Mouse (Mus musculus) limb, embryonic 14.5 days (tissue): ENCODE data around the gene Alppl2. TPM values are rescaled to one million over a fixed set of nuclear protein-coding genes. Genes with fewer than 3 reads are reported as not detected.
A peak's percentile ranks its signal among the peaks of the same experiment; 100 is the strongest.

Experiments
- ATAC-seq: fragments of 200-750 bp; cut with Nextera tagmentation; 2 replicates; pipeline ENCODE4 v1.8.0; 2017; ENCODE audit warnings: low read depth, moderate number of reproducible peaks, moderate TSS enrichment; ENCODE audit not compliant: low FRiP score
- DNase-seq: peaks from one replicate; pipeline ENCODE4 v3.0.0-alpha.2; 2015; ENCODE audit warnings: low spot score
- H3K27ac ChIP-seq: fragments of 300-500 bp; sonication (generic); replicated peaks from 2 replicates; pipeline ENCODE4 v1.5.1; 2014; ENCODE audit warnings: low read depth, mild to moderate bottlenecking, low read length, moderate library complexity, mixed read lengths
- H3K27me3 ChIP-seq: fragments of 300-500 bp; sonication (generic); 2 replicates; pipeline ENCODE4 v1.6.1; 2014; ENCODE audit warnings: low read length, mixed read lengths; ENCODE audit not compliant: control insufficient read depth, insufficient read depth
- H3K36me3 ChIP-seq: fragments of 300-500 bp; sonication (generic); 2 replicates; pipeline ENCODE4 v1.6.1; 2014; ENCODE audit warnings: mild to moderate bottlenecking, low read length, moderate library complexity, mixed read lengths; ENCODE audit not compliant: control insufficient read depth, insufficient read depth
- H3K4me1 ChIP-seq: fragments of 300-500 bp; sonication (generic); 2 replicates; pipeline ENCODE4 v1.6.1; 2014; ENCODE audit warnings: antibody characterized with exemption, low read length, mixed read lengths; ENCODE audit not compliant: control insufficient read depth, insufficient read depth
- H3K4me2 ChIP-seq: fragments of 300-500 bp; sonication (generic); replicated peaks from 2 replicates; pipeline ENCODE4 v1.6.1; 2014; ENCODE audit warnings: low read depth, mild to moderate bottlenecking, low read length, moderate library complexity; ENCODE audit not compliant: severe bottlenecking
- H3K4me3 ChIP-seq: fragments of 300-500 bp; sonication (generic); replicated peaks from 2 replicates; pipeline ENCODE4 v1.5.1; 2014; ENCODE audit warnings: low read length
- H3K9ac ChIP-seq: fragments of 300-500 bp; sonication (generic); 2 replicates; pipeline ENCODE4 v1.6.1; 2014; ENCODE audit warnings: mild to moderate bottlenecking, low read depth, low read length, moderate library complexity; ENCODE audit not compliant: severe bottlenecking
- H3K9me3 ChIP-seq: fragments of 300-500 bp; sonication (generic); 2 replicates; pipeline ENCODE4 v1.6.1; 2016; ENCODE audit warnings: low read length; ENCODE audit not compliant: control insufficient read depth
- POLR2A ChIP-seq: fragments of 200-500 bp; IDR thresholded peaks from 2 replicates; pipeline ENCODE4 v1.8.0; 2012; ENCODE audit warnings: inconsistent platforms, mild to moderate bottlenecking, moderate library complexity, borderline replicate concordance; ENCODE audit not compliant: insufficient read depth, insufficient read length; ENCODE audit errors: extremely low read depth
- WGBS: fragments of 180-500 bp; shearing (Covaris S2); extraction: QIAGEN DNeasy Blood & Tissue Kit; methylation state at CpG from one replicate; pipeline ENCODE4 v1.1.7; 2014; 5-methylcytosine and 5-hydroxymethylcytosine counted together
- polyA plus RNA-seq, 2 experiments: library from polyadenylated mRNA; depleted of rRNA in 1 of 2; stranded (reverse) in 1 of 2; unstranded in 1 of 2; fragments of >200 nt; fragmentation: Nextera tagmentation in 1 of 2; extraction: Ambion mirVana in 1 of 2; gene quantifications; 2 replicates each; pipeline versions ENCODE4 v1.2.1 to v1.2.3; 2012 to 2014

Alppl2 gene
- polyA plus RNA-seq, 2 experiments, result not detected

- H3K9me3 ChIP-seq, result no peaks in the 10 kb centered on the region
- H3K4me3 ChIP-seq, result no peak within 1 kb of the TSS
- H3K27ac ChIP-seq, result no peak within 1 kb of the TSS
- H3K27me3 ChIP-seq, result no peaks in the 10 kb centered on the region; the same call in 1 of the 2 replicates
- H3K36me3 ChIP-seq, result no peaks in the 10 kb centered on the region
- no peaks in the 10 kb centered on the region for H3K4me1 ChIP-seq
- ATAC-seq, result no peak
- no peak within 1 kb of the TSS for H3K9ac ChIP-seq
- 86% methylated on average over 1 of the region's 1 CpGs for WGBS
- DNase-seq, result no peak
- H3K4me2 ChIP-seq, result no peak within 1 kb of the TSS
- TF ChIP-seq POLR2A, result no peak
These were observed 11.7 kb upstream of the Alppl2 start, which contains the start of gene Alpi for GRCm38 (mm10) chr1:87101411-87101810. Alpi (minus strand) TSS chr1:87101606.

GRCm38 (mm10) chr1:87098358-87098975 lies 8.7 kb upstream of the Alppl2 start:
- Histone ChIP-seq H3K9me3 (no peaks in the 10 kb centered on the region), H3K4me2 (peak overlapping the region; percentile 26), H3K4me3 (no peak overlapping the region), H3K27ac (no peak overlapping the region), H3K27me3 (no peaks in the 10 kb centered on the region; the same call in 1 of the 2 replicates), H3K9ac (0 out of 2 replicates have a peak overlapping the region, but pooled peaks have one; percentile 4), H3K4me1 (no peaks in the 10 kb centered on the region), H3K36me3 (no peaks in the 10 kb centered on the region)
- DNase-seq (peak; percentile 23), ATAC-seq (peak; percentile 80)
- WGBS, result 13% methylated on average over 28 of the region's 30 CpGs
- no peak for TF ChIP-seq POLR2A

DNA sequence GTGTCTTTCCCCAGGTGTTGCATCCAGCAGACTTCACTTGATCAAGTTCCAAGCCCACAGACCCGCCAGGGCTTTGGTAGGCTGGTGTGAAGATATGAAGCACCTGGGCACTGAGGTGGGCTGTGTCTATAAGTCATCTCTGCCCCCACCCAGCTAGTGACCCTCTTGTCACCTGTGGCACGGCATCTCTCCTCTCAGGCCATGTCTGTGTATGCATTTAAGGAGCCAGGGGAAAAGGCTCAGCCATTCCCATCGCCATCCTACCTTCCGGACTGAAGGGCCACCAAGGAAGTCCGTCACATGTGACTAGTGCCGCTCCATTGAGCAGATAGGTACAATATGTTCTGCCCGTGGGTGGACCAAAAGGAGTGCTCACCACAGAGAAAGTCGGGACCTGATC lies 5.9 kb upstream of the Alppl2 start:
- Histone ChIP-seq H3K4me3 (no peak overlapping the region), H3K9ac (no peak overlapping the region), H3K36me3 (no peaks in the 10 kb centered on the region), H3K27me3 (no peaks in the 10 kb centered on the region; the same call in 1 of the 2 replicates), H3K9me3 (no peaks in the 10 kb centered on the region), H3K4me2 (no peak overlapping the region), H3K27ac (no peak overlapping the region), H3K4me1 (no peaks in the 10 kb centered on the region)
- ATAC-seq, result no peak
- no peak for TF ChIP-seq POLR2A
- no peak for DNase-seq
- WGBS, result 84% methylated on average over 8 of the region's 8 CpGs

DNA sequence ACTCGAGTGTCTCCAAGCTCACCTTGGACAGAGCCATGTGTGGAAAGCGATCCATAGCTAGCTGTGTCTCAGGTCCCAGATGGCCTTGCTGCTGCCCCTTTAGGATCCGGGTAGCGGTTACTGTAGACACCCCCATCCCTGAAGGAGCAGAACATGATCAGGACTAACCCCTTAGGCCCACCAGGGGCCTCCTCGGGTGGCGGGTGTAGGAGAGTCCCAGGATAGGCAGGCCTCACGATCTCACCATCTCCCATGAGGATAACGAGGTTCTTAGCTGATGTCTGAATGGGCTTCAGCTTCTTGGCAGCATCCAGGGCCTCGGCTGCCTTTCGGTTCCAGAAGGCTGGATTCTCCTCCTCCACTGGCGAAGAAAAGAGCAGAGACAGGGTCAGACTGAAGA lies 477 bp downstream of the Alppl2 start:
- ATAC-seq, result no peak
- no peak overlapping the region for H3K9ac ChIP-seq
- no peak overlapping the region for H3K27ac ChIP-seq
- H3K4me2 ChIP-seq, result no peak overlapping the region
- H3K27me3 ChIP-seq, result no peaks in the 10 kb centered on the region
- no peaks in the 10 kb centered on the region for H3K36me3 ChIP-seq
- no peaks in the 10 kb centered on the region for H3K4me1 ChIP-seq
- no peak overlapping the region for H3K4me3 ChIP-seq
- WGBS, result 89% methylated on average over 11 of the region's 11 CpGs
- no peaks in the 10 kb centered on the region for H3K9me3 ChIP-seq
- DNase-seq, result no peak
- no peak for TF ChIP-seq POLR2A

GRCm38 (mm10) chr1:87086964-87087363 lies 2.8 kb downstream of the Alppl2 start:
- H3K27ac ChIP-seq, result no peak overlapping the region
- 76% methylated on average over 17 of the region's 17 CpGs for WGBS
- H3K27me3 ChIP-seq, result no peaks in the 10 kb centered on the region
- no peaks in the 10 kb centered on the region for H3K9me3 ChIP-seq
- TF ChIP-seq POLR2A, result no peak
- H3K4me3 ChIP-seq, result no peak overlapping the region
- no peak overlapping the region for H3K4me2 ChIP-seq
- DNase-seq (no peak), ATAC-seq (no peak)
- H3K4me1 ChIP-seq, result no peaks in the 10 kb centered on the region
- H3K9ac ChIP-seq, result no peak overlapping the region
- no peaks in the 10 kb centered on the region for H3K36me3 ChIP-seq

GRCm38 (mm10) chr1:87086196-87086595 lies 3.5 kb downstream of the Alppl2 start:
- Histone ChIP-seq H3K36me3 (no peaks in the 10 kb centered on the region), H3K9me3 (no peaks in the 10 kb centered on the region), H3K9ac (no peak overlapping the region), H3K4me2 (no peak overlapping the region), H3K27ac (no peak overlapping the region), H3K27me3 (no peaks in the 10 kb centered on the region), H3K4me3 (no peak overlapping the region), H3K4me1 (no peaks in the 10 kb centered on the region)
- no peak for ATAC-seq
- no peak for TF ChIP-seq POLR2A
- 78% methylated on average over 4 of the region's 4 CpGs for WGBS
- DNase-seq, result no peak
